Mouse (Mus musculus): ENCODE results near the gene Qsox2.

The Qsox2 gene

GRCm38 (mm10) chr2:26237290-26237782, at the start of gene Qsox2:
TSS of gene Qsox2 (minus strand) at chr2:26237525.
- 2% methylated on average over 36 of the region's 36 CpGs for WGBS

GRCm38 (mm10) chr2:26286391-26286790, 49.1 kb upstream of the Qsox2 start:
- WGBS, result 90% methylated on average over 7 of the region's 7 CpGs

- WGBS, result 53% methylated on average over 7 of the region's 7 CpGs
Measured at GRCm38 (mm10) chr2:26285804-26286203, 48.5 kb upstream of the Qsox2 start.

- WGBS, result 80% methylated on average over 11 of the region's 11 CpGs
Measured at GRCm38 (mm10) chr2:26280594-26280993, 43.3 kb upstream of the Qsox2 start.

- WGBS, result 84% methylated on average over 3 of the region's 3 CpGs
Measured at GRCm38 (mm10) chr2:26279712-26280111, 42.4 kb upstream of the Qsox2 start.

GRCm38 (mm10) chr2:26273611-26274010, 36.3 kb upstream of the Qsox2 start:
- WGBS, result 21% methylated on average over 7 of the region's 7 CpGs

- WGBS, result 78% methylated on average over 3 of the region's 3 CpGs
Measured at GRCm38 (mm10) chr2:26268216-26268615, 30.9 kb upstream of the Qsox2 start.

GRCm38 (mm10) chr2:26266066-26266742, 28.9 kb upstream of the Qsox2 start:
- 87% methylated on average over 10 of the region's 10 CpGs for WGBS

GRCm38 (mm10) chr2:26265095-26265494, 27.8 kb upstream of the Qsox2 start:
- WGBS, result 80% methylated on average over 2 of the region's 2 CpGs

GRCm38 (mm10) chr2:26264646-26265045, 27.3 kb upstream of the Qsox2 start:
- WGBS, result 83% methylated on average over 4 of the region's 4 CpGs

- WGBS, result 89% methylated on average over 16 of the region's 16 CpGs
Measured at GRCm38 (mm10) chr2:26257315-26258096, 20.2 kb upstream of the Qsox2 start.

- 83% methylated on average over 4 of the region's 4 CpGs for WGBS
Measured at GRCm38 (mm10) chr2:26254816-26255215, 17.5 kb upstream of the Qsox2 start.

- 59% methylated on average over 8 of the region's 8 CpGs for WGBS
Measured at GRCm38 (mm10) chr2:26252514-26253206, 15.3 kb upstream of the Qsox2 start.

GRCm38 (mm10) chr2:26247531-26247930, 10.2 kb upstream of the Qsox2 start:
- WGBS, result 74% methylated on average over 3 of the region's 3 CpGs

GRCm38 (mm10) chr2:26240841-26241240, 3.5 kb upstream of the Qsox2 start:
- 73% methylated on average over 3 of the region's 3 CpGs for WGBS

GRCm38 (mm10) chr2:26240330-26240729, 3.0 kb upstream of the Qsox2 start:
- 37% methylated on average over 9 of the region's 9 CpGs for WGBS

- WGBS, result under 1% methylated on average over 50 of the region's 51 CpGs
Measured at GRCm38 (mm10) chr2:26236681-26237289, 540 bp downstream of the Qsox2 start.

- WGBS, result 91% methylated on average over 2 of the region's 2 CpGs
Measured at GRCm38 (mm10) chr2:26234771-26235170, 2.6 kb downstream of the Qsox2 start.

- 76% methylated on average over 5 of the region's 5 CpGs for WGBS
Measured at GRCm38 (mm10) chr2:26234253-26234652, 3.1 kb downstream of the Qsox2 start.

GRCm38 (mm10) chr2:26231366-26231765, 6.0 kb downstream of the Qsox2 start:
- 61% methylated on average over 3 of the region's 3 CpGs for WGBS

- WGBS, result 48% methylated on average over 4 of the region's 4 CpGs
Measured at GRCm38 (mm10) chr2:26230253-26230652, 7.1 kb downstream of the Qsox2 start.

GRCm38 (mm10) chr2:26227788-26228187, 9.5 kb downstream of the Qsox2 start:
- WGBS, result 93% methylated on average over 1 of the region's 1 CpGs

All from cerebral cortex, adult 2 months (tissue).